Mouse (Mus musculus) limb, embryonic 14.5 days (tissue): ENCODE results near the gene Ppl. TPM values are rescaled to one million over a fixed set of nuclear protein-coding genes. Genes with fewer than 3 reads are reported as not detected.

Experiments
- ATAC-seq: fragments of 200-750 bp; cut with Nextera tagmentation; 2 replicates; pipeline ENCODE4 v1.8.0; 2017; ENCODE audit warnings: low read depth, moderate number of reproducible peaks, moderate TSS enrichment; ENCODE audit not compliant: low FRiP score
- DNase-seq: peaks from one replicate; pipeline ENCODE4 v3.0.0-alpha.2; 2015; ENCODE audit warnings: low spot score
- H3K27ac ChIP-seq: fragments of 300-500 bp; sonication (generic); replicated peaks from 2 replicates; pipeline ENCODE4 v1.5.1; 2014; ENCODE audit warnings: low read depth, mild to moderate bottlenecking, low read length, moderate library complexity, mixed read lengths
- H3K27me3 ChIP-seq: fragments of 300-500 bp; sonication (generic); 2 replicates; pipeline ENCODE4 v1.6.1; 2014; ENCODE audit warnings: low read length, mixed read lengths; ENCODE audit not compliant: control insufficient read depth, insufficient read depth
- H3K36me3 ChIP-seq: fragments of 300-500 bp; sonication (generic); 2 replicates; pipeline ENCODE4 v1.6.1; 2014; ENCODE audit warnings: mild to moderate bottlenecking, low read length, moderate library complexity, mixed read lengths; ENCODE audit not compliant: control insufficient read depth, insufficient read depth
- H3K4me1 ChIP-seq: fragments of 300-500 bp; sonication (generic); 2 replicates; pipeline ENCODE4 v1.6.1; 2014; ENCODE audit warnings: antibody characterized with exemption, low read length, mixed read lengths; ENCODE audit not compliant: control insufficient read depth, insufficient read depth
- H3K4me2 ChIP-seq: fragments of 300-500 bp; sonication (generic); replicated peaks from 2 replicates; pipeline ENCODE4 v1.6.1; 2014; ENCODE audit warnings: low read depth, mild to moderate bottlenecking, low read length, moderate library complexity; ENCODE audit not compliant: severe bottlenecking
- H3K4me3 ChIP-seq: fragments of 300-500 bp; sonication (generic); replicated peaks from 2 replicates; pipeline ENCODE4 v1.5.1; 2014; ENCODE audit warnings: low read length
- H3K9ac ChIP-seq: fragments of 300-500 bp; sonication (generic); 2 replicates; pipeline ENCODE4 v1.6.1; 2014; ENCODE audit warnings: mild to moderate bottlenecking, low read depth, low read length, moderate library complexity; ENCODE audit not compliant: severe bottlenecking
- H3K9me3 ChIP-seq: fragments of 300-500 bp; sonication (generic); 2 replicates; pipeline ENCODE4 v1.6.1; 2016; ENCODE audit warnings: low read length; ENCODE audit not compliant: control insufficient read depth
- POLR2A ChIP-seq: fragments of 200-500 bp; IDR thresholded peaks from 2 replicates; pipeline ENCODE4 v1.8.0; 2012; ENCODE audit warnings: inconsistent platforms, mild to moderate bottlenecking, moderate library complexity, borderline replicate concordance; ENCODE audit not compliant: insufficient read depth, insufficient read length; ENCODE audit errors: extremely low read depth
- WGBS: fragments of 180-500 bp; shearing (Covaris S2); extraction: QIAGEN DNeasy Blood & Tissue Kit; methylation state at CpG from one replicate; pipeline ENCODE4 v1.1.7; 2014; 5-methylcytosine and 5-hydroxymethylcytosine counted together
- polyA plus RNA-seq, 2 experiments: library from polyadenylated mRNA; depleted of rRNA in 1 of 2; stranded (reverse) in 1 of 2; unstranded in 1 of 2; fragments of >200 nt; fragmentation: Nextera tagmentation in 1 of 2; extraction: Ambion mirVana in 1 of 2; gene quantifications; 2 replicates each; pipeline versions ENCODE4 v1.2.1 to v1.2.3; 2012 to 2014

Gene Ppl
- polyA plus RNA-seq, 2 experiments, result 15.6 to 33.7 TPM

GRCm38 (mm10) chr16:5070321-5070720 lies 61.9 kb downstream of the Ppl start:
- H3K27me3 ChIP-seq, result no peaks in the 10 kb centered on the region
- TF ChIP-seq POLR2A, result no peak
- H3K4me2 ChIP-seq, result no peak overlapping the region
- H3K27ac ChIP-seq, result no peak overlapping the region
- no peaks in the 10 kb centered on the region for H3K9me3 ChIP-seq
- no peaks in the 10 kb centered on the region for H3K4me1 ChIP-seq
- 96% methylated on average over 3 of the region's 3 CpGs for WGBS
- no peak overlapping the region for H3K9ac ChIP-seq
- DNase-seq (no peak), ATAC-seq (no peak)
- H3K4me3 ChIP-seq, result no peak overlapping the region
- H3K36me3 ChIP-seq, result peaks cover 76% of the 10 kb centered on the region

DNA sequence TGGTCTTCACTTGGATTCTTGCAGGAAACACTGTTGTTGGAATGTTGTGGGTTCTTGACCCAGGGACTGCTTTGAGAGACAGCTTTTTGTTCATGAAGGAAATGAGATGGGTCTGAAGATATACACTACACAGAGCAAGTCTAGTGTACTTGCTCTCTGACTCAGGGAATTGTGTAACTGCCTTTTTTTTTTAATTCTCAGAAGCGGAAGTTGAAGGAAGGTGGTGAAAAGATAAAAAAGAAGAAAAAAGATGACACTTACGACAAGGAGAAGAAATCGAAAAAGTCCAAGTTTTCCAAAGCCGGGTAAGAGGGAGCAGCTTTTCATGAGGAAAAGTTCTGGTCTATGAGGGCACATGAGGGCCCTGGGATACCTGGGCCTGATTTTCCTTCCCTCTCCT lies 68.7 kb downstream of the Ppl start:
- Histone ChIP-seq H3K4me1 (no peaks in the 10 kb centered on the region), H3K4me3 (no peak overlapping the region), H3K36me3 (peaks cover 73% of the 10 kb centered on the region), H3K9ac (no peak overlapping the region), H3K27ac (no peak overlapping the region), H3K4me2 (no peak overlapping the region), H3K9me3 (no peaks in the 10 kb centered on the region), H3K27me3 (no peaks in the 10 kb centered on the region)
- 93% methylated on average over 4 of the region's 4 CpGs for WGBS
- TF ChIP-seq POLR2A, result no peak
- DNase-seq (no peak), ATAC-seq (no peak)

DNA sequence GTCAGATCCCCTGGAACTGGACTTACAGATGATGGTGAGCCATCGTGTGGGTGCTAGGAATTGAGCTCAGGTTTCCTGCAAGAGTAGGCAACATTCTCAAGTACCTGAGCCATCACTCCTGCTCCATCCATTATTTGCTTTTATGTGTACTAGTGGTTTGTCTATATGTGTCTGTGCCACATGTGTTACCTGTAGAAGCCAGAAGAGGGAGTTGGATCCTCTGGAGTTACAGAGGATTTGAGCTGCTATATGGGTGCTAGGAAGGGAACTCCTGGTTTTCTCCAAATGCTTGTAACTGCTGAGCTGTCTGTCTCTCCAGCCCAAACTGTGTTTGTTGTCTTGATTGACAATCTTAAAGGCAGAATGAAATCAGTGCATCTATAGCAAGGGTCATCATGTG lies 74.1 kb downstream of the Ppl start:
- 95% methylated on average over 1 of the region's 1 CpGs for WGBS
- ATAC-seq, result no peak
- no peak overlapping the region for H3K9ac ChIP-seq
- DNase-seq, result no peak
- no peaks in the 10 kb centered on the region for H3K9me3 ChIP-seq
- H3K27me3 ChIP-seq, result no peaks in the 10 kb centered on the region
- no peaks in the 10 kb centered on the region for H3K4me1 ChIP-seq
- no peak overlapping the region for H3K27ac ChIP-seq
- peaks cover 66% of the 10 kb centered on the region for H3K36me3 ChIP-seq
- no peak for TF ChIP-seq POLR2A
- no peak overlapping the region for H3K4me2 ChIP-seq
- H3K4me3 ChIP-seq, result no peak overlapping the region

- under 1% methylated on average over 65 of the region's 78 CpGs for WGBS
- Histone ChIP-seq H3K4me1 (peaks cover 17% of the 10 kb centered on the region), H3K4me2 (peak overlapping the region; percentile 84), H3K27ac (peak overlapping the region; percentile 95), H3K9me3 (no peaks in the 10 kb centered on the region), H3K9ac (peak overlapping the region; percentile 88), H3K36me3 (peaks cover 41% of the 10 kb centered on the region), H3K4me3 (peak overlapping the region; percentile 99), H3K27me3 (no peaks in the 10 kb centered on the region)
- DNase-seq (peak; percentile 49), ATAC-seq (peak; percentile 58)
- no peak for TF ChIP-seq POLR2A
These were observed 81.7 kb downstream of the Ppl start for GRCm38 (mm10) chr16:5050251-5051110.

DNA sequence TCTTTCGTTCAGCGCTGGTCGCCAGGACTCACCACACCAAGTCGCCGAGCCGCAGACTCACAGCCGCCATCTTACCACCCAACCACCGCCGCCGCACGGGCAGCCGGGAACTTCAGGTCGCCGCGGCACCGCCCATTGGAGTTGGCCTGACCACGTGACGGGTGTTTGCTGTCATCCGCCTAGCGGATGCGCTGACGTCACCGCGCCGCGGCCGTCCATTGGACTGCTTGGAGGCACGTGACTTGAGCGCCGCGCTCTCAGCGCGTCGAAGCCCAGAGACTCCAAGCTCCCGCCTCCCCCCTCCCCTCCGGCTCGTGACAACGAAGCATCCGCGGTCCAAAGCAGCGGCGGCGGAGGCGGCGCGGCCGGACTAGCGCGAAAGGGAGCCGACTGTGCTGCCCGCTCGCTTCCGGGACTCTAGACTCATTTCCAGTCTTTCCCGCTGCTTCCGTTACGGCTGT lies 82.4 kb downstream of the Ppl start, which contains the start of the genes Glyr1 and Ubn1:
Glyr1 (minus strand) TSS at position 90 of the 461 bp plus-strand sequence.
Ubn1 (plus strand) TSS at position 284 of the 461 bp plus-strand sequence.
- peaks cover 41% of the 10 kb centered on the region for H3K36me3 ChIP-seq
- peak within 1 kb of the TSS; percentile 88 for H3K9ac ChIP-seq
- ATAC-seq (peak; percentile 99), DNase-seq (peak; percentile 99)
- H3K4me2 ChIP-seq, result peak within 1 kb of the TSS; percentile 84
- peaks cover 17% of the 10 kb centered on the region for H3K4me1 ChIP-seq
- H3K9me3 ChIP-seq, result no peaks in the 10 kb centered on the region
- peak within 1 kb of the TSS; percentile 99 for H3K4me3 ChIP-seq
- under 1% methylated on average over 43 of the region's 56 CpGs for WGBS
- peak within 1 kb of the TSS; percentile 95 for H3K27ac ChIP-seq
- no peak for TF ChIP-seq POLR2A
- H3K27me3 ChIP-seq, result no peaks in the 10 kb centered on the region
